Mouse (Mus musculus) G1E (cell line): Measurements from ENCODE around the gene Zfp217.

Experiments used
- CTCF ChIP-seq: IDR thresholded peaks from 2 replicates; pipeline ENCODE4 v1.5.1; 2012; ENCODE audit warnings: low read depth, low read length, inconsistent platforms, mixed read lengths
- TAL1 ChIP-seq: conservative IDR thresholded peaks from 2 replicates; pipeline ENCODE4 v1.6.1; 2012; ENCODE audit warnings: low read depth, low read length, inconsistent platforms, mixed read lengths

DNA sequence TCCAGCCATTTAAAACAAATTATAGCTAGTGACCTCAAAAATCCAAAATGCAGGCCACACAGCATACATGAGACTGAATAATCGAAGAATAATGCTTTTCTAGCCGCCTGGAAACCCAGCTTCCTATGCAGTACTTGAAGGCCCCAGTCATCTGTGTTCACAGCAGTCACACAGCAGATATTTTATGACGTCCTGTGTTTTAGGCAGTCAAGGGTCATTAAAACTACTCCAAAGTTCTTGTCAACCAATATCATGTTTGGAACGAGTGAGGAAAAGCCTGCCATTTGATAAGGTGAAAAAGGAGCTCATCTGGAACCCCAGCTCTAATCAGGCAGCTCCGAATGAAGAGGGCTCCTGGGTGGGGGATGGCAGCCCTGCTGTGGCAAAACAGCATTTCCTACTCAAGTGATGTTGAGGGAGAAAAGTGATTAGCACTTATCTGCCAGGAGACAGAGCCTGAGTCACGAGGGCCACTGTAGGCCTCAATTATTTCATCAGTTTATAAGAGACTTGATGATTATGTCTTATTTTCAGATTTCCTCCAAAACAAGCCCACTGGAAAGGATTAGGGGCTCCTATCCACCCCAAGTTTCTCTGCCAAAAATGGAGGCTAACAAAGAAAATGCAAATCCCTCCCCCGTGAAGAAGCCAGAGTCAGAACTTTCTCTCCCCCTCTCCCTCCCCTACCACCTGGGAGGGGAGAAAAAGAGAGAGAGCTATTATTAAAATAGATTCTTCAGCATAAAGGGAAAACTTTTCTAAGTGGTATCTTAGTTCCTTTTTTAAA is 19.2 kb downstream of the Zfp217 start:
- TF ChIP-seq CTCF (no peak), TAL1 (peak; percentile 32; the same call in 1 of the 2 replicates)
